Mouse (Mus musculus) heart, embryonic 16.5 days (tissue): Measurements from ENCODE around the gene Ap2a2. TPM values are rescaled to one million over a fixed set of nuclear protein-coding genes. Genes with fewer than 3 reads are reported as not detected.

ENCODE experiments used
- ATAC-seq: fragments of 200-750 bp; cut with Nextera tagmentation; replicated peaks from 2 replicates; pipeline ENCODE4 v1.8.0; 2017; ENCODE audit warnings: moderate number of reproducible peaks; ENCODE audit not compliant: insufficient read depth, low FRiP score; ENCODE audit errors: extremely low read depth
- H3K27ac ChIP-seq: fragments of 300-500 bp; sonication (generic); 2 replicates; pipeline ENCODE4 v1.5.1; 2014; ENCODE audit warnings: mild to moderate bottlenecking, low read length, control low read depth, moderate library complexity
- H3K27me3 ChIP-seq: fragments of 300-500 bp; sonication (generic); 2 replicates; pipeline ENCODE4 v1.6.1; 2014; ENCODE audit warnings: low read length, mixed read lengths; ENCODE audit not compliant: control insufficient read depth, insufficient read depth
- H3K36me3 ChIP-seq: fragments of 300-500 bp; sonication (generic); 2 replicates; pipeline ENCODE4 v1.6.1; 2014; ENCODE audit not compliant: control insufficient read depth, insufficient read depth
- H3K4me1 ChIP-seq: fragments of 300-500 bp; sonication (generic); 2 replicates; pipeline ENCODE4 v1.6.1; 2014; ENCODE audit warnings: low read length, mixed read lengths; ENCODE audit not compliant: control insufficient read depth, insufficient read depth
- H3K4me2 ChIP-seq: fragments of 300-500 bp; sonication (generic); 2 replicates; pipeline ENCODE4 v1.6.1; 2014; ENCODE audit warnings: low read depth, mild to moderate bottlenecking, control low read depth, low read length
- H3K4me3 ChIP-seq: fragments of 300-500 bp; sonication (generic); 2 replicates; pipeline ENCODE4 v1.5.1; 2014; ENCODE audit warnings: mild to moderate bottlenecking, control low read depth, low read length
- H3K9ac ChIP-seq: fragments of 300-500 bp; sonication (generic); 2 replicates; pipeline ENCODE4 v1.6.1; 2014; ENCODE audit warnings: low read length, control low read depth
- H3K9me3 ChIP-seq: fragments of 300-500 bp; sonication (generic); replicated peaks from 2 replicates; pipeline ENCODE4 v1.6.1; 2016; ENCODE audit warnings: low read length; ENCODE audit not compliant: control insufficient read depth
- WGBS: fragments of 180-500 bp; shearing (Covaris S2); extraction: QIAGEN DNeasy Blood & Tissue Kit; methylation state at CpG from one replicate; pipeline ENCODE4 v1.1.7; 2014; 5-methylcytosine and 5-hydroxymethylcytosine counted together
- polyA plus RNA-seq: library from polyadenylated mRNA; unstranded; fragments of >200 nt; fragmentation: Nextera tagmentation; extraction: Ambion mirVana; gene quantifications from 2 replicates; pipeline ENCODE4 v1.2.1, GENCODE M21; 2015

Ap2a2 gene
- polyA plus RNA-seq: 54.1 and 54.9 TPM in 2 replicates

DNA sequence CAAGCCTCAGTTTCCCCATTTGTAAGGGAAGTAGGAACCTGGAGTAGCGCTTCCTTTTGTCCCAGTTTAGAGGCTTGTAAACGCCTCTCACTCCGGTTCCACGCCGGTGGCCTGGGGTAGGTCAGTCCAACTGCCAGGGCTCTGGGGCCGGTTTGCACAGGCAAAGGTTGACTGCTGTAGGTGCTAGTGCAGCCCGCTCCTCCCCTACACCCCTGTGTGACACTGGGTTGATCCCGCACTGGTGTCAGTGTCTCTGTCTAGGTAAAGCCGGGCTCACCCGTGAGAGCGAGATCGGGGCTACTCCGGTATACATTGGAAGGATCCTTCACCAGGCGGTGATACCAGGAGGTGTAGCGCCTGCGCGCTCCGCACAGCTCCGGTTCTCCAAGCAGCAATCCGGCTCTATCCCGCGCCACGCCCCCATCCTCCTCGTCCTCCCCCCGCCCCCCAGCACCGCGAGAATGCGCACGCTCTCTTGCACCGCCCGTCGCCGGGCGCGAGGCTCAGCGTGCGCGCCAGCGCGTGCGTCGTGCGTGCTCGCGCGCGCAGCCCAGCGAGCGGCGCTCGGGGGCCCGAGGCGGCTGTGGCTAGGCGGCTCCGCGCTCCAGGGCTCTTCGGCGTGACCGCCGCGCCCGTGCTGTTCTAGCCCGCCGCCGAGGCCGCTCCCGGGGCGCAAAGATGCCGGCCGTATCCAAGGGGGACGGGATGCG, at the start of gene Ap2a2:
Gene Ap2a2 (plus strand): TSS at position 492 of the 710 bp plus-strand sequence.
- under 1% methylated on average over 68 of the region's 72 CpGs for WGBS
- peak; percentile 95 for ATAC-seq
- H3K27me3 ChIP-seq: no peaks in the 10 kb centered on the region
- no peaks in the 10 kb centered on the region for H3K36me3 ChIP-seq
- H3K4me3 ChIP-seq: peak within 1 kb of the TSS; percentile 77
- peak within 1 kb of the TSS; percentile 94 for H3K9ac ChIP-seq
- H3K4me2 ChIP-seq: peak within 1 kb of the TSS; percentile 94
- no peaks in the 10 kb centered on the region for H3K9me3 ChIP-seq
- peak within 1 kb of the TSS; percentile 78 for H3K27ac ChIP-seq
- H3K4me1 ChIP-seq: peaks cover 22% of the 10 kb centered on the region

DNA sequence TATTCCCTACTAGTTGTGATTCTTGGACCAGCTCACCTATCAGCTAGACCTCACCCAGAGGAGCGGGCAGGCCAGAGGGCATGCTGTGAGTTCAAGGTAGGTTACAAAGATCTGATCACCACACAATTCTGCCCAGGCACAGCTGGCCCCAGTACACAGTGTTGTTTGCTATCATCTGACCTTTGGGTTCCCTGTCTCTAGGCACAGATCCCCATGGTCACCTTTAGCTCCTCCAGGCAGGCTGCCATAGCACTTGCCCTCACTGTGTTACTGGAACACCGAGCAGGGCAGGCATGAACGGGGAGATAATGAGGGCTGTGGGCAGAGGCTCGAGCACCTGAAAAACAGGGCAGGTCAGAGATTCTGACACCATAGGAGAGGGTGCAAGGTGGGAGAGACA, 44.3 kb upstream of the Ap2a2 start:
- no peaks in the 10 kb centered on the region for H3K27me3 ChIP-seq
- H3K27ac ChIP-seq: no peak overlapping the region
- no peak for ATAC-seq
- no peak overlapping the region for H3K4me2 ChIP-seq
- peaks cover 5% of the 10 kb centered on the region; the same call in 1 of the 2 replicates for H3K36me3 ChIP-seq
- H3K4me3 ChIP-seq: no peak overlapping the region
- 77% methylated on average over 4 of the region's 4 CpGs for WGBS
- no peaks in the 10 kb centered on the region for H3K9me3 ChIP-seq
- peaks cover 19% of the 10 kb centered on the region for H3K4me1 ChIP-seq
- no peak overlapping the region for H3K9ac ChIP-seq

DNA sequence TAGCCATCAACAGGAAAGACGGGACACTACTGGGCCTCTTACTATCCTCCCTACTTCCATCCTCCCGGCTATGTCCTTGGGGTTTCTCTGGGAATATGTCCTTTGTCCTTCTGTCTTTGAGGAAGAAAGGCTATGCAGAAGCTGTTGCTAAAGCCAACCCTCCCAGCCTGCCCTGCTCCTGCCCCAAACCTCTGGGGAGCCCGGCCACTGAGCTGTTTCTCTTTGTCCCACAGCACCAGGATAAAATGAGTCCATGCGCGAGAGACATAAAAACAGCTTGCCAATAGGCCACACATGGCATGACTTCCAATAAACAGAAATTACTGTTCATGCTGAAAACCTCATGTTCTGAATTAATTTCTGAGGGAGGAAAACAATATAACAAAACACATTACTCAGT, 43.7 kb upstream of the Ap2a2 start:
- Histone ChIP-seq H3K4me1 (peaks cover 19% of the 10 kb centered on the region), H3K9ac (no peak overlapping the region), H3K9me3 (no peaks in the 10 kb centered on the region), H3K4me2 (no peak overlapping the region), H3K36me3 (peaks cover 3% of the 10 kb centered on the region; the same call in 1 of the 2 replicates), H3K4me3 (no peak overlapping the region), H3K27ac (peak overlapping the region; percentile 83), H3K27me3 (no peaks in the 10 kb centered on the region)
- ATAC-seq: no peak
- WGBS: 89% methylated on average over 5 of the region's 5 CpGs

DNA sequence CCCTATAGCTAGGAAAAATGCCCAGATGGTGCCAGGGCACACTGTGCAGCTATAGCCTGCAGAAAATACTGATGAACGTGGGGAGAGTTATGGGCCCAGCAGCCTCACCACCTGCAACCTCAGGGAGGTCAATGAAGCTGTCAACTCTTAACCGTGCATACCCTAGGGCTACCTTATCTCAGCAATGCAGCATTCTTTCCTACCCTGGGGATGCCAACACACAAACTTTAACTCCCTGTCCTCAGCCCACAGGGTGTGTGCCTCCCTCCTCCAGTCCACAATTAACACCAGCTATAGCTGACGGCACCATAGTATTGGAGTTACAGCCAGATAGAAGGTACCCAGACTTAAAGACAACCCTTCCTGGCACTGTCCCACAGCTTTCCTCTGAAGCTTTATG, 43.0 kb upstream of the Ap2a2 start:
- Histone ChIP-seq H3K4me1 (peaks cover 19% of the 10 kb centered on the region), H3K9me3 (no peaks in the 10 kb centered on the region), H3K36me3 (0 out of 2 replicates have a peak, but pooled peaks cover 2% of the 10 kb centered on the region), H3K4me2 (no peak overlapping the region), H3K27me3 (no peaks in the 10 kb centered on the region), H3K27ac (peak overlapping the region; percentile 83), H3K9ac (no peak overlapping the region; the same call in 1 of the 2 replicates), H3K4me3 (no peak overlapping the region)
- WGBS: 37% methylated on average over 3 of the region's 3 CpGs
- peak; percentile 72 for ATAC-seq

DNA sequence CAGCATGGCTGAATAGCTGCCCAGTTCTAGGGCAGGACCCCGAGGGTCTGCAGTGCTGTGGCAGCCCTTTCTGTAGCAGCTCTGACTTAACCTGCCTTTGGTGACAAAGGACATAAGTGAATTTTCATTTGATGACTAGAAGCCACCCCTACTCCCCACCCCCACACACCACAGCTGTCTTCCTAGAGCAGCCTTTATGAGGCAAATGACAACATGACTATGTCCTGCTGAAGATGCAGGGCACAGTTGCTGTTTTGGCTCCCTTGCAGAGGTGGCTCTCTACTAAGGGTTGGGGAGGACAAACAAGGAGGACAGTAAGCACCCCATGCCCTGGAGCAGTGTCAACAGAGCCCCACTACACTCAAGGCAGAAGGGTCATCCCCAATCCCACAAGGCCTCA, 42.2 kb upstream of the Ap2a2 start:
- H3K9me3 ChIP-seq: no peaks in the 10 kb centered on the region
- peak overlapping the region; percentile 83 for H3K27ac ChIP-seq
- H3K4me1 ChIP-seq: peaks cover 19% of the 10 kb centered on the region
- H3K4me2 ChIP-seq: no peak overlapping the region
- 52% methylated on average over 1 of the region's 1 CpGs for WGBS
- 0 out of 2 replicates have a peak, but pooled peaks cover 2% of the 10 kb centered on the region for H3K36me3 ChIP-seq
- H3K4me3 ChIP-seq: no peak overlapping the region
- no peak for ATAC-seq
- H3K9ac ChIP-seq: no peak overlapping the region
- no peaks in the 10 kb centered on the region for H3K27me3 ChIP-seq

DNA sequence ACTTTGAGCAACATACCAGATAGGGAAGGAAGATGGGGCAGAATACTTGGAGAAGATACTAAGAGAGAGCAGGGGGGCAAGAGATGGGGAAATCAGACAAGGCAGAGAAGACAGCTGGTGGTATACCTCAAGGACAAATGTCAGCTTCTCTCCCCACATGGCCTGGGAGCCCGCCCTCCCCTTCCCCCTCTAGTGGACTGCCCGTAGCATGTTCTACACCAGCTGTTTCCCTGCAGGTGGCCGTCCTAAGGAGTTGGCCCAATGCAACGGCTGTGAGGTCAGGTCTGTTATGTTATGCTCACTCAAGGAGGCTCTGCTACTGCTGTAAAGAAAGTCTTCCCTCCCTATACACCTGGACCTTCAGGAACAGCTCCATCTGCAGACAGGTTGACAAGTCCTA, 39.0 kb upstream of the Ap2a2 start:
- Histone ChIP-seq H3K4me1 (peaks cover 19% of the 10 kb centered on the region), H3K9me3 (no peaks in the 10 kb centered on the region), H3K27ac (no peak overlapping the region), H3K4me3 (no peak overlapping the region), H3K4me2 (no peak overlapping the region), H3K36me3 (peaks cover 12% of the 10 kb centered on the region), H3K27me3 (no peaks in the 10 kb centered on the region), H3K9ac (no peak overlapping the region)
- 41% methylated on average over 4 of the region's 4 CpGs for WGBS
- no peak for ATAC-seq

DNA sequence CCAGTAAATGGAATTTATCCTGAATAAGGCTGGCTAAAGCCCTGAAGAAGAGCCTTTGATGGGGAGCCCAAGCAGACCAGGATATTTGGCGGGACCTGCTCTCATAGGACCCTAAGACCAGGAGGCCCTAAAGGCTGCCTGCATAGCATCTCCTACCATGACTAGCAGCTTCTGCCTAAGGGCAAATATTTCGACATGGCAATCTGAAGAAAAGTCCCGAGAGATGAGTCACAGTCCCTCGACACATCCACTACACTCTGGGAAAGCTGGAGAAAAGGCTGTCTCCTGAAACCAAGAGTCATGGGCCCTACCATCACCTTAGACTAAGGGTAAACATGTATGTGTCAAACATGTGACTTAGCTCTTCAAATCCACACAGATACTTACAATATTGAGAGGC, 37.7 kb upstream of the Ap2a2 start:
- Histone ChIP-seq H3K4me3 (no peak overlapping the region), H3K27me3 (no peaks in the 10 kb centered on the region), H3K36me3 (peaks cover 20% of the 10 kb centered on the region), H3K4me2 (no peak overlapping the region), H3K9me3 (no peaks in the 10 kb centered on the region), H3K9ac (no peak overlapping the region), H3K27ac (no peak overlapping the region), H3K4me1 (peaks cover 9% of the 10 kb centered on the region)
- no peak for ATAC-seq
- WGBS: 83% methylated on average over 4 of the region's 4 CpGs

DNA sequence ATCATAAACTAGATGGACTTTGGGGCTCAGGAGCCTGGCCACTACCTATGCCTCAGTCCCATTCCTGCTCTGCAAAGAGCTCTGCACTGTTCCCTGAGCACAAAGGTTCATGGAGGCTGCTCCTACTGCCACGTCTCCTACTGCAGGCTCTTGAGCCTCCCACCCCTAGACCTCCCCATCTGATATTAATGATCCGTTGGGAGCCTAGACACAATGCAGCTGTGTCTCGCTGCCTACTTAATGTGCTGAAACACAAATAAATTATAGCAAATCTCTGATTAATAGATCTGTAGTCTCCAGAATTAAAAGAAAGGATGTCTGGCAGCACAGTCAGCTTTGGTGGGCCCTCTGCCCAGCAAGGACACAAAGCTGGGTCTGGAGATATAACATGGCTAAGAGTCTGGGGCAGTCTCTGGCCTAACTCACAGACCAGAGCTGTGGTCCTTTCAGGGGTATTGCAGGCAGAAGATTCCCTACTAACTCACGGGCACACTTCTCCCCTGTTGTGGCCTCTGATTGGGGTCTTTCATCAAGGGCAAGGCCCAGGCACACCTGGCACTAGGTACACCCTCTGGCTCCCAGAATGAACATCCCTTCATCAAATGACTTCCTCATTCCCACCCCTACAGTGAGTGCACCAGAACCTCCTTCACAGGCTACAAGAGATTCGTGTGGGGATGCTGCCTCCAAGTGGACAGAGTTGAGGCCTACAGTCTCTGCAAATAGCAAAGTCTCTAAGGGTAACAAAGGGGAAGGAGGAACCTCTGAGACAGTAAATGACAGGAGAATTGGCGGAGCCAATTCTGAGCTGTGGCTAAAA, 37.0 kb upstream of the Ap2a2 start:
- no peaks in the 10 kb centered on the region for H3K9me3 ChIP-seq
- no peak overlapping the region for H3K4me3 ChIP-seq
- H3K4me2 ChIP-seq: no peak overlapping the region
- no peak overlapping the region for H3K27ac ChIP-seq
- H3K9ac ChIP-seq: no peak overlapping the region
- peak; percentile 56; the same call in 1 of the 2 replicates for ATAC-seq
- peaks cover 3% of the 10 kb centered on the region; the same call in 1 of the 2 replicates for H3K4me1 ChIP-seq
- H3K27me3 ChIP-seq: no peaks in the 10 kb centered on the region
- WGBS: 55% methylated on average over 6 of the region's 6 CpGs
- peaks cover 20% of the 10 kb centered on the region for H3K36me3 ChIP-seq

DNA sequence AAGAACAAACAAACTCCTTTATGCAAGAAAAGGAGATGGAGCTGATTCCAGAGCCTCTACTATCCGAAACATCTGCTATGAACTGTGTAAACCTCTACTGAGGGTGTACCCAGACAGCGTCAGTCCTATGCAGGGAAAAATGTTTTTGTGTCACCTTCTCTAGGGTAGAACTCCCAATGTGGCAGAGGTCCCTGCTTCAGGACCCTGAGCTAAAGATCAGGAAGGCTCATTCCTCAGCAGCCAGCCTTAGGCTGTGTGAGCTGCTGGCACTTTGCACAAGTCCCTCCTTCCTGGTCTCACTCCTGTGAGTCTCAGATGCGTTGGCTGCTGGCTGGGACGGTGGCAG, 36.4 kb upstream of the Ap2a2 start:
- ATAC-seq: no peak
- peaks cover 20% of the 10 kb centered on the region for H3K36me3 ChIP-seq
- no peaks in the 10 kb centered on the region for H3K4me1 ChIP-seq
- no peak overlapping the region for H3K9ac ChIP-seq
- H3K4me3 ChIP-seq: no peak overlapping the region
- H3K4me2 ChIP-seq: no peak overlapping the region
- 85% methylated on average over 4 of the region's 4 CpGs for WGBS
- no peak overlapping the region for H3K27ac ChIP-seq
- no peaks in the 10 kb centered on the region for H3K9me3 ChIP-seq
- H3K27me3 ChIP-seq: no peaks in the 10 kb centered on the region
